8 mouse cellular contexts compared by ENCODE assay signal in genomic region chr16:94354450-94354849, GRCm38 (mm10). TPM values are rescaled to one million over a fixed set of nuclear protein-coding genes. Genes with fewer than 3 reads are reported as not detected.
DNase-seq lines count a peak whose midpoint lies in the region; ATAC-seq lines count a peak whose summit lies in the region.
"Had no signal": no experiment of that assay in that cellular context is flagged by ENCODE, and none has a peak within 500 bp of the region (broad histone marks: within the 10 kb centered on the region; RNA-seq: fewer than 3 reads in every experiment).

No protein-coding gene starts in this region.

- H3K9me3 ChIP-seq in midbrain, embryonic 15.5 days: no peaks in the 10 kb centered on the region
- H3K9me3 ChIP-seq in neural tube, embryonic 15.5 days (replicated peaks): no peaks in the 10 kb centered on the region
- H3K9me3 ChIP-seq: liver, embryonic 15.5 days had no signal

- ATAC-seq in midbrain, embryonic 15.5 days (replicated peaks): 0 out of 2 replicates have a peak, but pooled peaks have one; percentile 54
- ATAC-seq in neural tube, embryonic 15.5 days (ENCODE audit: low FRiP score): no peak; the same call in 1 of the 2 replicates

- peak; percentile 40 to 55 for DNase-seq in left cerebral cortex, postnatal 25 days (ENCODE audit: low spot score in 2 of 2)
- DNase-seq in left cerebral cortex, adult 8-10 months (ENCODE audit: low spot score in 2 of 2): no peak
- DNase-seq in T-cell, adult 2 months (ENCODE audit: low spot score): peak; percentile 80
- peak; percentile 19 for DNase-seq in heart, adult 9 months (ENCODE audit: low spot score in 2 of 2)
- no peak for DNase-seq in urinary bladder, postnatal 25 days (ENCODE audit: low spot score)

- H3K27ac ChIP-seq in midbrain, embryonic 15.5 days: no peak overlapping the region
- H3K27ac ChIP-seq in neural tube, embryonic 15.5 days (replicated peaks): no peak overlapping the region
- H3K27ac ChIP-seq: liver, embryonic 15.5 days had no signal

- WGBS in midbrain, embryonic 15.5 days: 55% methylated on average over 9 of the region's 9 CpGs
- 41% methylated on average over 9 of the region's 9 CpGs for WGBS in neural tube, embryonic 15.5 days

- peaks cover 6% of the 10 kb centered on the region; the same call in 1 of the 2 replicates for H3K4me1 ChIP-seq in midbrain, embryonic 15.5 days
- peaks cover 9% of the 10 kb centered on the region; the same call in 1 of the 2 replicates for H3K4me1 ChIP-seq in neural tube, embryonic 15.5 days
- H3K4me1 ChIP-seq: liver, embryonic 15.5 days had no signal

- no peak overlapping the region for H3K4me3 ChIP-seq in midbrain, embryonic 15.5 days
- no peak overlapping the region for H3K4me3 ChIP-seq in neural tube, embryonic 15.5 days (replicated peaks)
- H3K4me3 ChIP-seq: liver, embryonic 15.5 days had no signal

- no peaks in the 10 kb centered on the region for H3K27me3 ChIP-seq in midbrain, embryonic 15.5 days (replicated peaks)
- no peaks in the 10 kb centered on the region for H3K27me3 ChIP-seq in neural tube, embryonic 15.5 days (replicated peaks)

- no peaks in the 10 kb centered on the region for H3K36me3 ChIP-seq in midbrain, embryonic 15.5 days (replicated peaks)
- H3K36me3 ChIP-seq in neural tube, embryonic 15.5 days: no peaks in the 10 kb centered on the region
- H3K36me3 ChIP-seq: liver, embryonic 15.5 days had no signal

- no peak overlapping the region for H3K9ac ChIP-seq in midbrain, embryonic 15.5 days
- H3K9ac ChIP-seq in neural tube, embryonic 15.5 days (replicated peaks): no peak overlapping the region
- H3K9ac ChIP-seq: liver, embryonic 15.5 days had no signal

- intact Hi-C loops in left cerebral cortex, postnatal 25 days (cut with DNase I): no loop called here

- no peak overlapping the region for H3K4me2 ChIP-seq in midbrain, embryonic 15.5 days
- H3K4me2 ChIP-seq in neural tube, embryonic 15.5 days: no peak overlapping the region
- H3K4me2 ChIP-seq: liver, embryonic 15.5 days had no signal

RNA-seq across cellular contexts. Expression of gene Ttc3, which starts 16.0 kb away (rescaled TPM):
- 100 to 1,000 TPM; 933 to 947 TPM for total RNA-seq in left cerebral cortex, postnatal 25 days (2021)
- total RNA-seq in left cerebral cortex, adult 8-10 months (2022): 100 to 1,000 TPM; 777 to 872 (median 832) TPM
- 917 and 970 TPM in 2 replicates for polyA plus RNA-seq in midbrain, embryonic 15.5 days (2015; fragmentation: Nextera tagmentation; extraction: Ambion mirVana)
- polyA plus RNA-seq in neural tube, embryonic 15.5 days (2015; fragmentation: Nextera tagmentation; extraction: Ambion mirVana): 804 and 915 TPM in 2 replicates

RNA-seq across cellular contexts. Expression of gene Pigp, which starts 17.2 kb away (rescaled TPM):
- 10 to 100 TPM; 36.6 to 42.6 TPM for total RNA-seq in left cerebral cortex, postnatal 25 days (2021)
- 10 to 100 TPM; 43.9 to 49.4 (median 46.0) TPM for total RNA-seq in left cerebral cortex, adult 8-10 months (2022)
- polyA plus RNA-seq in midbrain, embryonic 15.5 days (2015; fragmentation: Nextera tagmentation; extraction: Ambion mirVana): 110 and 114 TPM in 2 replicates
- 119 and 129 TPM in 2 replicates for polyA plus RNA-seq in neural tube, embryonic 15.5 days (2015; fragmentation: Nextera tagmentation; extraction: Ambion mirVana)

RNA-seq across cellular contexts. Expression of gene Ripply3, which starts 26.2 kb away (rescaled TPM):
- total RNA-seq in left cerebral cortex, postnatal 25 days (2021): not detected
- under 1 TPM in 2 of 4 experiments, not detected in 2; 0.21 to 0.23 TPM for total RNA-seq in left cerebral cortex, adult 8-10 months (2022)
- 1.1 and 1.7 TPM in 2 replicates for polyA plus RNA-seq in midbrain, embryonic 15.5 days (2015; fragmentation: Nextera tagmentation; extraction: Ambion mirVana)
- 0.81 and 0.88 TPM in 2 replicates for polyA plus RNA-seq in neural tube, embryonic 15.5 days (2015; fragmentation: Nextera tagmentation; extraction: Ambion mirVana)

RNA-seq across cellular contexts. Expression of gene Hlcs, which starts 41.1 kb away (rescaled TPM):
- total RNA-seq in left cerebral cortex, postnatal 25 days (2021): 10 to 100 TPM; 15.7 to 16.1 TPM
- 10 to 100 TPM; 18.8 to 22.9 (median 21.6) TPM for total RNA-seq in left cerebral cortex, adult 8-10 months (2022)
- 9.7 and 10.1 TPM in 2 replicates for polyA plus RNA-seq in midbrain, embryonic 15.5 days (2015; fragmentation: Nextera tagmentation; extraction: Ambion mirVana)
- polyA plus RNA-seq in neural tube, embryonic 15.5 days (2015; fragmentation: Nextera tagmentation; extraction: Ambion mirVana): 8.3 and 8.7 TPM in 2 replicates

Comparison
In these comparisons a context has a peak if more than half of its experiments do, and no peak if none do; other contexts are left out.
1. DNase-seq: peak in left cerebral cortex, postnatal 25 days (2 of 2), T-cell, adult 2 months (single experiment) and heart, adult 9 months (2 of 2); none in left cerebral cortex, adult 8-10 months (0 of 2) and urinary bladder, postnatal 25 days (single experiment).